Mouse (Mus musculus): ENCODE measurements around the gene Fxyd6. TPM values are rescaled to one million over a fixed set of nuclear protein-coding genes. Genes with fewer than 3 reads are reported as not detected.

Gene Fxyd6
- polyA plus RNA-seq, 1 experiment from 2014 or later, result 364 TPM

- no peak for ATAC-seq
- H3K9ac ChIP-seq (replicated peaks), result no peak overlapping the region
- H3K27ac ChIP-seq, result no peak overlapping the region
- no peak overlapping the region for H3K4me3 ChIP-seq (replicated peaks)
- H3K27me3 ChIP-seq, result no peaks in the 10 kb centered on the region
- no peaks in the 10 kb centered on the region for H3K36me3 ChIP-seq
- WGBS, result 84% methylated on average over 2 of the region's 2 CpGs
- H3K4me1 ChIP-seq (replicated peaks), result no peaks in the 10 kb centered on the region
- H3K9me3 ChIP-seq, result no peaks in the 10 kb centered on the region
- no peak overlapping the region for H3K4me2 ChIP-seq (replicated peaks)
Observed at GRCm38 (mm10) chr9:45355192-45355591, 14.8 kb upstream of the Fxyd6 start.

- no peak overlapping the region for H3K9ac ChIP-seq (replicated peaks)
Observed at GRCm38 (mm10) chr9:45358356-45358755, 11.6 kb upstream of the Fxyd6 start.

GRCm38 (mm10) chr9:45362051-45362461 is 7.9 kb upstream of the Fxyd6 start:
- Histone ChIP-seq H3K4me3 (replicated peaks) (no peak overlapping the region), H3K4me2 (replicated peaks) (no peak overlapping the region), H3K27me3 (no peaks in the 10 kb centered on the region), H3K9me3 (no peaks in the 10 kb centered on the region; the same call in 1 of the 2 replicates), H3K9ac (replicated peaks) (no peak overlapping the region), H3K4me1 (replicated peaks) (no peaks in the 10 kb centered on the region), H3K27ac (no peak overlapping the region), H3K36me3 (no peaks in the 10 kb centered on the region)
- ATAC-seq, result no peak
- 58% methylated on average over 2 of the region's 2 CpGs for WGBS

More at GRCm38 (mm10) chr9:45358356-45358755, 11.6 kb upstream of the Fxyd6 start:
- Histone ChIP-seq H3K4me2 (replicated peaks) (no peak overlapping the region), H3K27me3 (no peaks in the 10 kb centered on the region), H3K9me3 (no peaks in the 10 kb centered on the region), H3K4me3 (replicated peaks) (no peak overlapping the region), H3K27ac (no peak overlapping the region), H3K36me3 (no peaks in the 10 kb centered on the region), H3K4me1 (replicated peaks) (no peaks in the 10 kb centered on the region)
- WGBS, result 93% methylated on average over 7 of the region's 7 CpGs
- ATAC-seq, result no peak

GRCm38 (mm10) chr9:45363639-45364214 is 6.3 kb upstream of the Fxyd6 start:
- peaks cover 6% of the 10 kb centered on the region; the same call in 1 of the 2 replicates for H3K27me3 ChIP-seq
- no peak overlapping the region for H3K4me3 ChIP-seq (replicated peaks)
- H3K36me3 ChIP-seq, result no peaks in the 10 kb centered on the region
- H3K4me1 ChIP-seq (replicated peaks), result no peaks in the 10 kb centered on the region
- no peak for ATAC-seq
- 64% methylated on average over 7 of the region's 7 CpGs for WGBS
- H3K27ac ChIP-seq, result no peak overlapping the region
- no peak overlapping the region for H3K4me2 ChIP-seq (replicated peaks)
- no peak overlapping the region for H3K9ac ChIP-seq (replicated peaks)
- H3K9me3 ChIP-seq, result no peaks in the 10 kb centered on the region; the same call in 1 of the 2 replicates

DNA sequence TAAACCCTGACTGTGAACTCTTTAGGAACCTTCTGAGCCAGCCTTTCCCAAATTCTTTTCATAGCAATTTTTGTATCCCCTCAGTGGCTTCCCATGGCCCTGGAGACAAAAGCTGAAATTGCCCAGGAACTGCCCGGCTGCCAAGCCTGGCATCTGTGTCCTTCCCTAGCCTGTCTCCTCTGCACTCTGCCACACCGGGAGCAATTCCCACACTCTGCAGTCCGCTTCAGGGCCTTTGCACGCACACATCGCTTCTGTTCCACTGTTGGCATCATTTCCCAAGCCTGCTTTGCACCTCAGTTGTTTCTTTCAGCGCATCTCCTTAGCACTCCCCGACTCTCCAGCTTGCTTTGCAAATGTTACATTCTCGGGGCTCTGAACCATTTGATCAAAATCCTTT is 2.3 kb upstream of the Fxyd6 start:
- no peak for ATAC-seq
- Histone ChIP-seq H3K27me3 (peaks cover 8% of the 10 kb centered on the region; the same call in 1 of the 2 replicates), H3K4me3 (replicated peaks) (no peak overlapping the region), H3K9ac (replicated peaks) (no peak overlapping the region), H3K9me3 (no peaks in the 10 kb centered on the region; the same call in 1 of the 2 replicates), H3K4me2 (replicated peaks) (no peak overlapping the region), H3K27ac (no peak overlapping the region), H3K36me3 (no peaks in the 10 kb centered on the region), H3K4me1 (replicated peaks) (peaks cover 25% of the 10 kb centered on the region)
- WGBS, result 84% methylated on average over 8 of the region's 8 CpGs

DNA sequence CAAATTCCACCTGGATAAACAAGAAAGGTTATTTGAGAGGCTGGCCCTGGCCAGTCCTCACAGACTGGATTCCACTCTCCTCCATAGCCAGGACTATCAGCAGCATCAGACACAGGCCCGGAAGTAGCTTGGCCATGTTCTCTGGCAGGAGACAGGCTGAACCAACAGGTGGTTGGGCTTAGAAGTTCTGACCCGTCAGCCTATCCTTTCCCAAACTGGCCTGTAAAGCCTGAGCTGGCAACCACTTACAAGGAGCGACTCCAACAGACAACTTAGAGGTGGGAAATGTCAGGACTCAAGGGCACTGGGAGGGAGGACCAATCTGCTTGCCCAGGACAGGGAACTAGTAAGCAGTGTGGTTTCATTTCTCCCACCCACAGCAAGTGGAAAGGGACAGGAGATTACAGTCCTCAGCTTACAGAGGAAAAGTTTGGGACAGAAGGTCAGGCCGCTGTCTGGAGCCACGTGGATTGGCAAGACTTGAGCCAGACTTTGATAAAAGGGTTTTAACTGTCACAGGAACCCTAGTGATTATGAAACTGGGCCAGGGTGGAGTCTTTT is 1.6 kb upstream of the Fxyd6 start:
- WGBS, result 79% methylated on average over 5 of the region's 5 CpGs
- Histone ChIP-seq H3K9me3 (no peaks in the 10 kb centered on the region; the same call in 1 of the 2 replicates), H3K36me3 (no peaks in the 10 kb centered on the region), H3K27ac (no peak overlapping the region), H3K27me3 (peaks cover 8% of the 10 kb centered on the region; the same call in 1 of the 2 replicates), H3K4me3 (replicated peaks) (no peak overlapping the region), H3K4me2 (replicated peaks) (no peak overlapping the region), H3K4me1 (replicated peaks) (peaks cover 33% of the 10 kb centered on the region), H3K9ac (replicated peaks) (no peak overlapping the region)
- ATAC-seq, result no peak

- peak overlapping the region; percentile 79 for H3K4me2 ChIP-seq (replicated peaks)
- peaks cover 8% of the 10 kb centered on the region; the same call in 1 of the 2 replicates for H3K27me3 ChIP-seq
- H3K4me3 ChIP-seq (replicated peaks), result peak overlapping the region; percentile 80
- H3K9me3 ChIP-seq, result no peaks in the 10 kb centered on the region; the same call in 1 of the 2 replicates
- peak; percentile 32 for ATAC-seq
- peaks cover 45% of the 10 kb centered on the region for H3K4me1 ChIP-seq (replicated peaks)
- H3K9ac ChIP-seq (replicated peaks), result peak overlapping the region; percentile 82
- peaks cover 4% of the 10 kb centered on the region for H3K36me3 ChIP-seq
- 2% methylated on average over 25 of the region's 25 CpGs for WGBS
- H3K27ac ChIP-seq, result peak overlapping the region; percentile 86
Observed at GRCm38 (mm10) chr9:45370616-45371336, 791 bp downstream of the Fxyd6 start.

GRCm38 (mm10) chr9:45371337-45371707 is 1.3 kb downstream of the Fxyd6 start:
- Histone ChIP-seq H3K4me2 (replicated peaks) (peak overlapping the region; percentile 79), H3K4me3 (replicated peaks) (peak overlapping the region; percentile 80), H3K9ac (replicated peaks) (peak overlapping the region; percentile 82), H3K36me3 (peaks cover 7% of the 10 kb centered on the region), H3K27me3 (peaks cover 8% of the 10 kb centered on the region; the same call in 1 of the 2 replicates), H3K9me3 (no peaks in the 10 kb centered on the region; the same call in 1 of the 2 replicates), H3K27ac (peak overlapping the region; percentile 86), H3K4me1 (replicated peaks) (peaks cover 50% of the 10 kb centered on the region)
- 0% methylated on average over 2 of the region's 2 CpGs for WGBS
- ATAC-seq, result peak; percentile 66

- H3K9me3 ChIP-seq, result no peaks in the 10 kb centered on the region; the same call in 1 of the 2 replicates
- ATAC-seq, result no peak
- WGBS, result 88% methylated on average over 3 of the region's 3 CpGs
- H3K4me2 ChIP-seq (replicated peaks), result no peak overlapping the region
- H3K4me3 ChIP-seq (replicated peaks), result no peak overlapping the region
- no peak overlapping the region for H3K27ac ChIP-seq
- H3K27me3 ChIP-seq, result peaks cover under 1% of the 10 kb centered on the region; the same call in 1 of the 2 replicates
- H3K9ac ChIP-seq (replicated peaks), result no peak overlapping the region
- H3K4me1 ChIP-seq (replicated peaks), result peaks cover 63% of the 10 kb centered on the region
- H3K36me3 ChIP-seq, result peaks cover 10% of the 10 kb centered on the region
Observed at GRCm38 (mm10) chr9:45373896-45374295, 3.9 kb downstream of the Fxyd6 start.

DNA sequence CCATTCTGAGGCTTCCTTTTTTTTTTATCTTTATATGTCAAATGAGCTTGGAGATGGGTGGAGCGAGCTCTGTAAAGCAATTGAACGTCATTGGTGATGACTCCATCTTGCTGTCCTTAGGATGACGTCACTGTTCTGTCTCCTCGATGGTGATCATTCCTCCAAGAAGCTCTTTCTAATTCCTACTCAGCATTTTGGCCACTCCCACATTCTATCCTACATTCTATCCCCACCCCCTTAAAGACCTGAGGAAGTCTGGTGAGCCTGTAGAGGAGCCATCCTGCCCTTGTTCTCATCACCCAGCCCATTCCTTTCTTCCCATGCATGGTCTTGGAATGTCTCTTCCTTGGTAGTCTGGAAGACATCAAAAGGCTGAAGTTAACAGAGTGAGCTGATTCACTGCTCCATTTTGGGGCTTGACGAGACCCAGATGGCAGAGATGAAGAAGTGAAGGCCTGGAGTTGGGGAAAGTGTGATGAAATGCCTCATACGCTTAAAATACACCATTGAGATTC is 5.1 kb downstream of the Fxyd6 start:
- Histone ChIP-seq H3K27ac (no peak overlapping the region), H3K4me1 (replicated peaks) (peaks cover 67% of the 10 kb centered on the region), H3K27me3 (no peaks in the 10 kb centered on the region), H3K9me3 (no peaks in the 10 kb centered on the region; the same call in 1 of the 2 replicates), H3K4me2 (replicated peaks) (no peak overlapping the region), H3K4me3 (replicated peaks) (no peak overlapping the region), H3K36me3 (peaks cover 10% of the 10 kb centered on the region), H3K9ac (replicated peaks) (no peak overlapping the region)
- 93% methylated on average over 6 of the region's 6 CpGs for WGBS
- no peak for ATAC-seq

DNA sequence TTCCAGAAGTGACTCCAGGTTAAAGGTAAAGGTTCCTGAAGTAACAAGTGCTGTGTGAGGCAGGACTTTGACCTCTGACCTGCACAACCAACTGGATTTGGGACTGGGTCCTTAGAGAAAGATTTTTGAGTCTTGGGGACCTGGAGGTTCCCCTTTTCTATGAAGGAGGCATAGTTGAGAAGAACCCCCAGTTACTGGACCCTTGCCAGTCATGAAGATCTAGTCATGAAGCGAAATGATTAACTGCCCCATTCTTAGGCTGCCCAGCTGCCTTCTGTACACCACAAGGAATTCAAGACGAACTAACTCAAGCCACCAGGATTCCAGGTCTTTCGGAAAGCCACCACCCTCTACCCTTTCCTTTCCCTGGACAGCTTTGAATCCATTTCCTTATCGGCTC is 6.4 kb downstream of the Fxyd6 start:
- 82% methylated on average over 4 of the region's 4 CpGs for WGBS
- peaks cover 76% of the 10 kb centered on the region for H3K4me1 ChIP-seq (replicated peaks)
- H3K27ac ChIP-seq, result no peak overlapping the region
- ATAC-seq, result no peak
- no peak overlapping the region for H3K4me2 ChIP-seq (replicated peaks)
- no peak overlapping the region for H3K9ac ChIP-seq (replicated peaks)
- H3K27me3 ChIP-seq, result no peaks in the 10 kb centered on the region
- H3K4me3 ChIP-seq (replicated peaks), result no peak overlapping the region
- no peaks in the 10 kb centered on the region; the same call in 1 of the 2 replicates for H3K9me3 ChIP-seq
- H3K36me3 ChIP-seq, result peaks cover 10% of the 10 kb centered on the region

GRCm38 (mm10) chr9:45376883-45377282 is 6.9 kb downstream of the Fxyd6 start:
- Histone ChIP-seq H3K9me3 (no peaks in the 10 kb centered on the region; the same call in 1 of the 2 replicates), H3K4me2 (replicated peaks) (no peak overlapping the region), H3K36me3 (peaks cover 12% of the 10 kb centered on the region), H3K27me3 (no peaks in the 10 kb centered on the region), H3K4me1 (replicated peaks) (peaks cover 76% of the 10 kb centered on the region), H3K9ac (replicated peaks) (no peak overlapping the region), H3K27ac (no peak overlapping the region), H3K4me3 (replicated peaks) (no peak overlapping the region)
- WGBS, result 90% methylated on average over 2 of the region's 2 CpGs
- no peak for ATAC-seq

All from midbrain, embryonic 13.5 days (tissue).